Mouse (Mus musculus): ENCODE measurements around the gene Mrpl53.

The Mrpl53 gene

GRCm38 (mm10) chr6:83121863-83122710, 13.2 kb downstream of the Mrpl53 start:
- DNase-seq (ENCODE audit: low spot score), result peak; percentile 72

- DNase-seq (ENCODE audit: low spot score), result no peak
Measured at GRCm38 (mm10) chr6:83122961-83123360, 14.1 kb downstream of the Mrpl53 start.

- peak; percentile 87 for DNase-seq (ENCODE audit: low spot score)
Measured at GRCm38 (mm10) chr6:83124851-83125312, 16.0 kb downstream of the Mrpl53 start.

- DNase-seq (ENCODE audit: low spot score), result no peak
Measured at GRCm38 (mm10) chr6:83125331-83125730, 16.5 kb downstream of the Mrpl53 start, which contains the start of gene Ino80b. Gene Ino80b, minus strand, starts transcription at chr6:83125431.

- no peak for DNase-seq (ENCODE audit: low spot score)
Measured at GRCm38 (mm10) chr6:83127419-83127818, 18.6 kb downstream of the Mrpl53 start.

- no peak for DNase-seq (ENCODE audit: low spot score)
Measured at GRCm38 (mm10) chr6:83131469-83132034, 22.7 kb downstream of the Mrpl53 start.

GRCm38 (mm10) chr6:83132176-83132919, 23.5 kb downstream of the Mrpl53 start:
- no peak for DNase-seq (ENCODE audit: low spot score)

GRCm38 (mm10) chr6:83134226-83134625, 25.4 kb downstream of the Mrpl53 start:
- DNase-seq (ENCODE audit: low spot score), result no peak

- no peak for DNase-seq (ENCODE audit: low spot score)
Measured at GRCm38 (mm10) chr6:83134951-83135513, 26.2 kb downstream of the Mrpl53 start, which contains the start of gene Rtkn. Gene Rtkn, plus strand, starts transcription at chr6:83135463.

GRCm38 (mm10) chr6:83135571-83136161, 26.8 kb downstream of the Mrpl53 start:
- peak; percentile 73 for DNase-seq (ENCODE audit: low spot score)

- DNase-seq (ENCODE audit: low spot score), result no peak
Measured at GRCm38 (mm10) chr6:83136291-83136880, 27.5 kb downstream of the Mrpl53 start.

- peak; percentile 83 for DNase-seq (ENCODE audit: low spot score)
Measured at GRCm38 (mm10) chr6:83136881-83137575, 28.2 kb downstream of the Mrpl53 start.

- DNase-seq (ENCODE audit: low spot score), result peak; percentile 97
Measured at GRCm38 (mm10) chr6:83137576-83137950, 28.7 kb downstream of the Mrpl53 start.

GRCm38 (mm10) chr6:83138056-83138455, 29.2 kb downstream of the Mrpl53 start:
- no peak for DNase-seq (ENCODE audit: low spot score)

GRCm38 (mm10) chr6:83140044-83140443, 31.2 kb downstream of the Mrpl53 start:
- no peak for DNase-seq (ENCODE audit: low spot score)

GRCm38 (mm10) chr6:83141636-83142035, 32.8 kb downstream of the Mrpl53 start:
- DNase-seq (ENCODE audit: low spot score), result no peak

GRCm38 (mm10) chr6:83142211-83142731, 33.4 kb downstream of the Mrpl53 start:
- DNase-seq (ENCODE audit: low spot score), result no peak

GRCm38 (mm10) chr6:83142886-83143285, 34.0 kb downstream of the Mrpl53 start:
- no peak for DNase-seq (ENCODE audit: low spot score)

GRCm38 (mm10) chr6:83145209-83145608, 36.4 kb downstream of the Mrpl53 start:
- DNase-seq (ENCODE audit: low spot score), result no peak

- DNase-seq (ENCODE audit: low spot score), result no peak
Measured at GRCm38 (mm10) chr6:83145805-83146204, 37.0 kb downstream of the Mrpl53 start.

- no peak for DNase-seq (ENCODE audit: low spot score)
Measured at GRCm38 (mm10) chr6:83147280-83147679, 38.4 kb downstream of the Mrpl53 start.

All from testis, postnatal 10 days (tissue).